Mouse (Mus musculus) monocyte, adult 5-6 weeks (primary cell): ENCODE results near the gene Ptprb. TPM values are rescaled to one million over a fixed set of nuclear protein-coding genes. Genes with fewer than 3 reads are reported as not detected.

Experiments
- ATAC-seq: fragments of 153-309, 156-312 bp; replicated peaks from 2 replicates; pipeline ENCODE4 v1.8.0; 2017; ENCODE audit warnings: mild to moderate bottlenecking; ENCODE audit not compliant: low TSS enrichment, insufficient number of reproducible peaks, severe bottlenecking, poor library complexity, low FRiP score
- total RNA-seq: library from RNA; stranded (forward); fragments of 200-1000, 200-491, 200-594 nt; gene quantifications from 3 replicates; pipeline ENCODE4 v1.2.3, GENCODE M21; 2017

The Ptprb gene
- total RNA-seq, result not detected in 3 replicates

DNA sequence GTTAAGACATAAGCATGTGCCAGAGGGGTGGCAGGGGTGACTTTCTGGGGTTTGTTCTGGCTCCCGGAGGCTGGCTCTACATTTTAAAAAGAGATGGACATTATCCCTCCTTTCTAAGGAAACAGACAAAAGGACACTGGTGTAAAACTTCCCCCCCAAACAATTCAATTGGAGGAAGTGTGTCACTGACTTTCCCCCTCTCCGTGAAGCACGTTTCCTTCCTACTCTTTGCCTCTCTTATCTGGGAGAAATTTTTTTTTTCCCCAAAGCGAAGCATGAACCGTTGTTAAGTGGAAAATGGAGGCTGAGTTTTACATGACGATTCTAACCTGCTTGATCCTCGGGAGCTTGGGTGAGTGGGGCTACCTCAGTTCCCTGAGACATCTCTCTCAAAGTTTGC, at the start of gene Ptprb:
Ptprb (plus strand) TSS at position 244 of the 400 bp plus-strand sequence.
- ATAC-seq, result no peak

DNA sequence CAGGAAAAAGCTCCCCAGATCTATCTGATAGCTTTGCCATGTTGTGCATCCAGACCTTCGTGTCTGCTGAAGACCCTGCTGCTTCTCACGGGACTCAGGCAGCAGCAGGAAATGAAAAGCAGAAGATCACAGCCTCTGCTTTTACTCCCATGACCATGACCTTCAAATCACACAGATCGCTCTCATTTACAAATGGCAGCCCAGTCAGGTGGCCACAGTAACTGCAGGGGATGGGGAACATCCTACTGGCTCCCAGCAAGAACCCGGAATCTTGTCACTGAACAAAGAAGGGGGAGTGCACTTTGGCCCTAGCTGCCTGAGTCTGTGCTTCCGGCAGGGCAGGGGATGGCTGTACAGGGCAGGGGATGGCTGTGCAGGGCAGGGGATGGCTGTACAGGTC, 40.0 kb upstream of the Ptprb start:
- no peak for ATAC-seq

DNA sequence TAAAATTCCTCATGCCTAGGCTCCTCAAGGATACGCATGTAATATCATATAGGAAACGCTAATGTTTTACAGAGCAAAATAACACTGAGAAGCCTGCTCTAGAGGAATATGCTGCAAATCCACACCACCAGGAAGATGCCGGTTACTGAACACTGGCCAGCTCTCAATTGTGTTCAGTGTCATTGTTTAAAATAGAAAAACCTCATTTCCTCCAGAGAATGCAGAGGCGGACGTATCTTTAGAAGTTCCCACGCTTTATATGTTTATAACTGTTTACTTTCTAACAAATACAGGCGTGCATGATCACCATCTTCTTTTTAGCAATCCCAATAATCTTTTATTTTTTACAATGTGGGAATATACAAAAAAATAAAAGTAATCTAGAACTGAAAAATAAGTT, 33.1 kb upstream of the Ptprb start:
- no peak for ATAC-seq

GRCm38 (mm10) chr10:116243373-116243772, 31.9 kb upstream of the Ptprb start:
- no peak for ATAC-seq

DNA sequence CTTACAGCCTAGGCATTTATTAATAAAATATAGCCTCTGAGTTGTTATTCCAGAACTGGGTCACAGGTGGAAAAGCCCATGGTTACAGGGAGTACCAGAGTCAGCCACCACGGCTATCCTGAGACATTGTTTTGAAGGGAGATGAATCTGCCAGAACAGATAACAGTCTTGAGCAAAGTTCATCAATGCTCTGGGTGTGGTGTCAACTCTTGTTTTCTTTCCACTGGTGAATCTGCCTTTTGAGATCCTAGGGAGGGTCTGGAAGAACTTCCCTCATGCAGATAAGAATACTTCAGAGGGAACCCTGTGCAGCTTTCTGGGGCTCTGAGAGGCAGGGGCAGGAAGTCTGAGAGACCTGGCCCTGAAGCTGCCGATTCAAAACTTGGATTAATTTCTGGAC, 29.7 kb upstream of the Ptprb start:
- ATAC-seq, result no peak

DNA sequence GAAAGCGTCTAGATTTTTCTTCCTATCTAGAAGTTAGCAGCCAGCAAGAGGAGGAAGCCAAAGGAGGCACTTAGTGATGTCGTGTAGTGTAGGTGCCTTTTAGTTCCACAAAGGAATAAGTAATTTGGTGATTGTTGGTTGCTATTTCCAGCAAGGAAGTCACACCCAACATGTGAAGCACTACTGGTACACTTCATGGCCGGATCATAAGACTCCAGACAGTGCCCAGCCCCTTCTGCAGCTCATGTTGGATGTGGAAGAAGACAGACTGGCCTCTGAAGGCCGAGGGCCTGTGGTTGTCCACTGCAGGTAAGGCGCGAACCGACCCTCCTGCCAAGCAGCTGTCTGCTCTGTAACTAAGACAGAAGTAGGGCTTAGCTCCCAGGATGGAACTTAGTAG, 22.7 kb upstream of the Ptprb start:
- ATAC-seq, result no peak

GRCm38 (mm10) chr10:116253972-116254371, 21.4 kb upstream of the Ptprb start:
- no peak for ATAC-seq

- ATAC-seq, result no peak
Measured at GRCm38 (mm10) chr10:116259298-116259697, 16.0 kb upstream of the Ptprb start.

DNA sequence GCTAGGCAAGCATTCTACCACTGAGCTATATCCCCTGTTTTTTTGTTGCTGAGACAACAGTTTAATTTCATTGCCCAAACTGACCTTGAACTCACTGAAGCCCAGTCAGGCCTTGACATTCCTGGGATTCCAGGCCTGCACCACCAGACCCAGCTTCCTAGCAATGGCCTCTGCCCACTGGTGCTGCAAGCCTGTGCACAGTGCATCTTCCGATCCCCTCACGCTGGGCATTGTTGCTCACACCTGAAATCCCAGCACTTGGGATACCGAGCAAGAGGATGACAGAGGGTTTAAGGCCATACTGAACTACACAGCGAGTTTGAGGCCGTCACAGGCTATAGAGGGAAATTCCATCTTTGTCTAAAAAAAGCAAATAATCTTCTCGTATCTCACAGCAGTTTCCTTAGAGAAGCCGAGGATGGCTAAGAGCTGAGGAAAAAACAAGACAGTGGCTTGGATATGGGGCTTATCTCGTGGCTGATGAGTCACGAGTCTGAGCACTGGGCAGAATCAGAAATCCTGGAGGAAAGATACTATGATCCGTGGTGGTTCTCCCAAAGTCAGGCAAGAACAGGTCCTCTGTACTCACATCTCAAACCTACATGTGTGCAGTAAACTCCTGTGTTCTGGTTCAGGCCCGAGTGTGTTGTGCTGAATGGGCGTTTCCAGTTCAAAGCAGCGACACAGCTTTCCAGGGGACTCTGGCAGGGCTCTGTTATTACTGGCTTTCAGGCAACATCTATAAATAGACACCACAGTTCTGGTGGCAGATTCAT, 14.5 kb upstream of the Ptprb start:
- no peak for ATAC-seq

DNA sequence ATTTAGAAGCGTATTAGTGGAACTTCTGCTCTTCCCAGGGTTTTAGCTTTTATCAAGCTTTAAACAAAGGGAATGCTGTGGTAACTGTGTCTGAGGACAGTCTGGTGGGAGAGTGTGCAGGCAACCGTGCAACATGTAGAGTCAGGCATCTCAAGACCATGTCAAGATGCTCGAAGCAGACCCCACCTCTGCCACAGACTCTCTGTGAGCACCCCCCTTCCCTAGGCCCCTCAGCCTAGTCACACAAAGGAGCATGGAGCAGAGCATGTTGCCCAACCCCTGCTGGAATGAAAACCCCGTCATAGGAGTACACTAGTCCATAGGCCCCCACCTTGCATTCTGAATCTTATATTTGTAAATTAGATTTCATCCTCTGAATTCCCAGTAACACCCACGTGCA, 13.8 kb upstream of the Ptprb start:
- no peak for ATAC-seq

DNA sequence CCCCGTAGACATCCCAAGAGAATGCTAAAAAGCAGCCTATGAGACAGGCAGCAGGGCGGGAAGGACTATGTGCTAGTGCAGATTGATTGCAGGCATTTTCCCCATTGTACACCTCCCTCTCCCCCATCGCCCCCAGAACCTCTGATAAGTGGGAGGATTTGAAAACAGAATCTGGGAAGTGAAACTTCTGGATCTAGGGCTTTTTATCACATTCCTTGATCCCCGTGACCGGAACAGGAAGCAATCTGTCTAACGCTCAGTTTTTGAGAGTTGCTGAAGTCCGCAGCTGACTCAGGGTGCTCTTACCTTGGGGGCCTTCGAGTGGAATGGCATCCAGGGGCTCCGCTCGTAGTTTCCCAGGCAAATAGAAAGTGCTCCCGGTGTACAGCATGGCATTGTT, 10.8 kb upstream of the Ptprb start:
- ATAC-seq, result no peak

DNA sequence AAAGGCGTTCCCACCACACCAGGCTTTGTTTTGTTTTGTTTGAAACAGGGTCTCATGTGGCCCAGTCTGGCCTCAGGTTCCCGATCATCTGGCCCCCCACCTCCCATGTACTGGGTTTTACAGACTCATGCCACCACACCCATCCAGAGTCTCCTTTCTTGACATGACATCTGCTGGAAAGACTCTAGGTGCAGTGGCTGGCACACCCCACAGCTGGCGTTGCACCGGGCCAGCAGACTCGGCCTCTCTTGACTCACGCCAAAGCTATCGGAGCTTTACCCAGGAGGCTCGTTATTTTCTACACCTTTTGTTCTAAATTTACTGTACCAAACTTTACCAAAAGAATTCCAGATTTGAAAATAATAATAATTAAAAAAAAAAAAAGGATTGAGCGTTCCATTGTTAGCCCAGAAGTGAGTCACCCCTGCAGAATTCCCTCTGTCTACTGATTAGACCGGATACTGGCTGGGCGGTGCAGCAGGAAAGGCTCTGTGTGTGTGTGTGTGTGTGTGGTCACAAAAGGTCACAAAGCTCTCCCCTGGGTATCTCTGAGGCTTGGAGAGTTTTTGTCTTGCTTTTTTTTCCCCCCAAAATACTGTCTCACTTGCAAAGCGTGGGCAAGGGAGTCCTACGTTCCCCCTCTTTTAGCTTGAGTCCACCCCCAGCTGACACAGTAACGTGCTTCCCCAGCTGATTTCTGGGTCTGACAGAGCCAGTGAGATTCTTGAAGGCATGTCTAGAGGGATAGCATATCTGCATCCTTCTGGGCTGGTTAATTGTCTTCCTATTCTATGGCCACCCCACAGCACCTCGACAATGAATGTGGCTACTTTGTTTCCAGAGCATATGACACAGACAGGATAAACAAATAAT, 8.5 kb upstream of the Ptprb start:
- ATAC-seq, result no peak

DNA sequence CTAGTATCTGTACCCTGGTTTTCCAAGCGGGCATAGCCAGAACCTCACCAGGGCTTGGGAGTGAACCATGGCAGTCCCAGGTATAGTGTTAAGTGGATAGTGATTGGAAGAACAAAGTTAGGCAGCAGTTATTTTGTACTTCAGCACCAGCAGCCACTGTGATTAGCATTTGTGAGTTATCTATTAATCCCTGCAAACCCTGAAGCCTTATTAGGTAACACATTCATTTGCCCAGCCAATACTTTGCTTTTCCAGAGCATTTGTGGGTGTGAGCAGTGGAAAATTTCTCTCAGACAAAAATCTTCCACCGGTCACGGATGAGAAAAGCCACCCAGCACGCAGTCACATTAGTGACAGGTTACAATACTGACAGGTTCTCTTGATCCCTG, 7.9 kb upstream of the Ptprb start:
- ATAC-seq, result no peak

DNA sequence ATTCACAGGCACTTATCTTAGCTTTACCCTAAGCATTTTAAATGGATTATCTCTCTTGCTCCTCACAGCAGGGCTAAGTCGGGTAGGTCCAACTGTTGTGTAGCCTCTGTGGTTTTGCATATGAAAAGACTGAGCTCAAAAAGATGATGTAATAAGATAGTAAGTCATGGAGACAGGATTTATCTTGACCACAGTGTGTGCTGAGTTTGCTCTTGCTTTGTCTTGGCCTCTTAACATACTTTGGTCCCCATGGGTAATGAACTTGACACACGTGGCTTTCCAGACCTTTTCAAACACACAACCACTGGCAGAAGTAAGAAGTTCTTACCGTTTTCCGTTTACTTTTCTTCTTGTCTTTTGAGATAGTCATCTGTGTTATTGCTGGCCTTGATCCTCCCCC, 7.0 kb upstream of the Ptprb start:
- no peak for ATAC-seq

GRCm38 (mm10) chr10:116270646-116271469, 4.5 kb upstream of the Ptprb start:
- no peak for ATAC-seq

DNA sequence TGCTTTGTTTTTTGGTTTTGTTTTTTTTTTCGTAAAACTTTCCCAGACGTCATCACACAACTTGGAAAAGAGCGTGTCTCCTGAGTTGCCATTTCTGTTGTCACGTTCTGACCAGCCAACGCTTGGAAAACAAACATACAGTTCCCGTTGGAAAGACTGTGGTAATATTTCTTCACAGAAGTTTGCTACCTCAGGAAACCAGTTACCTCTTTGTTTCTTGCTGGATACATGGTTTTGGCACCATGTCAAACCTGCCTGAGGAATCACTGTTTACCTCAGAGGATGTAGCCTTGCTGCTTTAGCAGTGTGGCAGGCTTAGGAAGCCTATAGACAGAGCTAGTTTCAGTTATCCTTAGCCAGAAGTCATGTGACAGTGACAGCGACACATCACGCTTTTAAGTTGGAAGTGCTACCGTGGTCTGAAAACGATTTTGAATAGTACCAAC, 3.8 kb upstream of the Ptprb start:
- no peak for ATAC-seq

- ATAC-seq, result no peak
Measured at GRCm38 (mm10) chr10:116272156-116272555, 3.2 kb upstream of the Ptprb start.

- no peak for ATAC-seq
Measured at GRCm38 (mm10) chr10:116286697-116287344, 11.5 kb downstream of the Ptprb start.

DNA sequence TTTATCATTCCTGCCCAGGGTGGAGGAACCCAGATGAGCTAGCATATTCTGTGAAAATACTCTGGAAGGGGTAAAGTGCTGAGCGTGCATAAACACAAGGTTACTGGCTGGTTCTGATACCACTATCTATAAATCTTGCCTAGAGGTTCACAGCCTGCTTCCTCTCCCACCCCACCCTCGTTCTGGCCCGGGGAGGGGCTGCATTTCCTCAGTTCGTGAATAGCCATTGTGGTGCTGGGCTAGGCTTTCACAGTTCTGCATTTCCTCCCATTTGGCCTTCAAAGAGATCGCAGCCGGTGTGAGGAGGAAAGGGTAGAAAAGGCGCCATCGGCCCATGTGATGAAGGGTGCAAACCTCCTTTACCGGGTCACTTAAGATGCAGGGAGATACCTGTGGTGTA, 12.8 kb downstream of the Ptprb start:
- no peak for ATAC-seq
